21 mouse cellular contexts compared by ENCODE assay signal in the genomic region with DNA sequence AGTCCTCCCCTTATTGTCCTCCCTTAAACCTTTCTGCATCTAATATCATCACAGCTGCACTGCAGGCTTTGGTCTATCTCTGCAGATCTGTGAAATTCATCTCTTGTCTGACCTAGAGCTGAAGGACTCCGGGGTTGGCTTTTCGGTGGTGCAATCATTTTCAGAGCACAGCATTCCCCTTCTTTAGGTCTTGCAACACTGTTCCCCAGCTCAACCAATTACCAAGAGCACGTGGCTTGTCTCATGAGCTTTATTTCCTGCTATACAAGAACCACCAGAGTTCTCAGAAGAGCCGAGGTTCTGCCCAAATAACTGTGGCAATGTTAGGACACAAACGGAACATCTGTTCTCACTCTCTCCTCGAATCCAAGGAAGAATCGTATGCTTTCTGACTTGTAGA. TPM values are rescaled to one million over a fixed set of nuclear protein-coding genes. Genes with fewer than 3 reads are reported as not detected.
A peak's percentile ranks its signal among the peaks of the same experiment; 100 is the strongest.
DNase-seq lines count a peak whose midpoint lies in the region; ATAC-seq and TF ChIP-seq lines count a peak whose summit lies in the region.
"Had no signal": no experiment of that assay in that cellular context is flagged by ENCODE, and none has a peak within 500 bp of the region (broad histone marks: within the 10 kb centered on the region; RNA-seq: fewer than 3 reads in every experiment).

No protein-coding gene starts in this region.

- H3K36me3 ChIP-seq in kidney, adult 2 months (ENCODE audit: control insufficient read depth, insufficient read depth, low read length), result no peaks in the 10 kb centered on the region
- no peaks in the 10 kb centered on the region for H3K36me3 ChIP-seq in kidney, embryonic 16.5 days (ENCODE audit: insufficient read depth, low read length)
- no peaks in the 10 kb centered on the region for H3K36me3 ChIP-seq in hindbrain, embryonic 10.5 days
- H3K36me3 ChIP-seq in forebrain, embryonic 16.5 days (ENCODE audit: control insufficient read depth, insufficient read depth), result no peaks in the 10 kb centered on the region
- H3K36me3 ChIP-seq: embryonic facial prominence, embryonic 12.5 days; forebrain, embryonic 15.5 days; heart, embryonic 13.5 days; kidney, embryonic 15.5 days; midbrain, embryonic 12.5 days had no signal

- H3K4me2 ChIP-seq in kidney, embryonic 16.5 days (replicated peaks; ENCODE audit: low read depth, low read length), result no peak overlapping the region
- H3K4me2 ChIP-seq in forebrain, embryonic 16.5 days (ENCODE audit: low read length), result no peak overlapping the region
- H3K4me2 ChIP-seq: embryonic facial prominence, embryonic 12.5 days; forebrain, embryonic 15.5 days; heart, embryonic 13.5 days; hindbrain, embryonic 14.5 days; kidney, embryonic 15.5 days; midbrain, embryonic 12.5 days had no signal

- no peak overlapping the region for H3K9ac ChIP-seq in kidney, embryonic 16.5 days (replicated peaks; ENCODE audit: low read length)
- no peak overlapping the region for H3K9ac ChIP-seq in forebrain, embryonic 16.5 days (replicated peaks; ENCODE audit: low read depth, low read length)
- H3K9ac ChIP-seq: embryonic facial prominence, embryonic 12.5 days; forebrain, embryonic 15.5 days; heart, embryonic 13.5 days; hindbrain, embryonic 14.5 days; kidney, embryonic 15.5 days; liver, embryonic 14.5 days; midbrain, embryonic 12.5 days had no signal

- TF ChIP-seq CTCF in kidney, adult 2 months (conservative IDR thresholded peaks at IDR 0.05; ENCODE audit: insufficient read depth, insufficient read length, low read depth, low read length), result no peak

- no peak for TF ChIP-seq POLR2A in kidney, adult 2 months (IDR thresholded peaks at IDR 0.05; ENCODE audit: low read depth, low read length)

- H3K27me3 ChIP-seq in kidney, adult 2 months (replicated peaks; ENCODE audit: control insufficient read depth, insufficient read depth, low read length), result no peaks in the 10 kb centered on the region
- no peaks in the 10 kb centered on the region for H3K27me3 ChIP-seq in kidney, embryonic 16.5 days (ENCODE audit: insufficient read depth, low read length)
- no peaks in the 10 kb centered on the region for H3K27me3 ChIP-seq in hindbrain, embryonic 10.5 days (ENCODE audit: insufficient read depth, poor library complexity, severe bottlenecking)
- H3K27me3 ChIP-seq in forebrain, embryonic 16.5 days (replicated peaks; ENCODE audit: control insufficient read depth, insufficient read depth, low read length), result no peaks in the 10 kb centered on the region
- H3K27me3 ChIP-seq: embryonic facial prominence, embryonic 12.5 days; forebrain, embryonic 15.5 days; heart, embryonic 13.5 days; kidney, embryonic 15.5 days; midbrain, embryonic 12.5 days; Patski had no signal

- no peak overlapping the region for H3K4me3 ChIP-seq in kidney, adult 2 months (ENCODE audit: insufficient read depth, low read depth, low read length)
- no peak overlapping the region for H3K4me3 ChIP-seq in kidney, embryonic 16.5 days (ENCODE audit: low read length)
- no peak overlapping the region for H3K4me3 ChIP-seq in hindbrain, embryonic 10.5 days
- no peak overlapping the region for H3K4me3 ChIP-seq in forebrain, embryonic 16.5 days (replicated peaks; ENCODE audit: low read length)
- H3K4me3 ChIP-seq: embryonic facial prominence, embryonic 12.5 days; forebrain, embryonic 15.5 days; heart, embryonic 13.5 days; kidney, embryonic 15.5 days; midbrain, embryonic 12.5 days had no signal

- no peak for ATAC-seq in kidney, embryonic 16.5 days (ENCODE audit: low FRiP score, low TSS enrichment)
- no peak for ATAC-seq in forebrain, embryonic 16.5 days
- ATAC-seq: forebrain, embryonic 15.5 days; Patski had no signal

- H3K27ac ChIP-seq in kidney, adult 2 months (ENCODE audit: insufficient read depth, low read depth, low read length), result no peak overlapping the region
- no peak overlapping the region for H3K27ac ChIP-seq in kidney, embryonic 16.5 days (ENCODE audit: low read length)
- no peak overlapping the region for H3K27ac ChIP-seq in hindbrain, embryonic 10.5 days
- H3K27ac ChIP-seq in forebrain, embryonic 16.5 days (ENCODE audit: low read length), result no peak overlapping the region
- H3K27ac ChIP-seq: embryonic facial prominence, embryonic 12.5 days; forebrain, embryonic 15.5 days; heart, embryonic 13.5 days; hindbrain, embryonic 14.5 days; kidney, embryonic 15.5 days; liver, embryonic 14.5 days; macrophage; midbrain, embryonic 12.5 days had no signal

- H3K9me3 ChIP-seq in kidney, embryonic 16.5 days (ENCODE audit: low read length), result no peaks in the 10 kb centered on the region
- H3K9me3 ChIP-seq in hindbrain, embryonic 10.5 days, result no peaks in the 10 kb centered on the region
- no peaks in the 10 kb centered on the region for H3K9me3 ChIP-seq in forebrain, embryonic 16.5 days (ENCODE audit: control insufficient read depth, low read length)
- H3K9me3 ChIP-seq: embryonic facial prominence, embryonic 12.5 days; forebrain, embryonic 15.5 days; kidney, embryonic 15.5 days; midbrain, embryonic 12.5 days had no signal

- no peaks in the 10 kb centered on the region for H3K4me1 ChIP-seq in kidney, adult 2 months (ENCODE audit: control insufficient read depth, insufficient read depth, low read length)
- H3K4me1 ChIP-seq in kidney, embryonic 16.5 days (ENCODE audit: insufficient read depth, low read length), result no peaks in the 10 kb centered on the region
- H3K4me1 ChIP-seq in hindbrain, embryonic 10.5 days (replicated peaks), result no peaks in the 10 kb centered on the region
- no peaks in the 10 kb centered on the region for H3K4me1 ChIP-seq in forebrain, embryonic 16.5 days (replicated peaks; ENCODE audit: control insufficient read depth, insufficient read depth, low read length)
- H3K4me1 ChIP-seq: embryonic facial prominence, embryonic 12.5 days; forebrain, embryonic 15.5 days; heart, embryonic 13.5 days; midbrain, embryonic 12.5 days had no signal

- WGBS in kidney, adult 2 months, result 75% methylated on average over 7 of the region's 7 CpGs
- 80% methylated on average over 7 of the region's 7 CpGs for WGBS in kidney, embryonic 16.5 days
- WGBS in hindbrain, embryonic 10.5 days, result 84% methylated on average over 7 of the region's 7 CpGs
- 85% methylated on average over 7 of the region's 7 CpGs for WGBS in forebrain, embryonic 16.5 days

- peak; percentile 7 for DNase-seq in kidney, adult 2 months
- peak; percentile 31 for DNase-seq in adrenal gland, postnatal 10 days
- DNase-seq in fibroblast of lung, adult 2 months (ENCODE audit: low read depth), result peak; percentile 49
- peak; percentile 34 for DNase-seq in skeletal muscle tissue, adult 2 months (ENCODE audit: low read depth, low spot score)
- no peak for DNase-seq in hindbrain, embryonic 10.5 days (ENCODE audit: low spot score)
- DNase-seq: cerebellum, adult 18-20 months; layer of hippocampus, postnatal 36 days; retina, postnatal 1 day; thymus, adult 2 months had no signal

RNA-seq across cellular contexts. Expression of a gene that starts 33.8 kb away (rescaled TPM):
- polyA plus RNA-seq in kidney, adult 2 months (2012; rRNA removed), result 8.9 and 10.6 TPM in 2 replicates
- 3.1 and 3.6 TPM in 2 replicates for polyA plus RNA-seq in kidney, embryonic 16.5 days (2015; fragmentation: Nextera tagmentation; extraction: Ambion mirVana)
- total RNA-seq in adrenal gland, postnatal 10 days (2021), result 10 to 100 TPM; 15.6 to 28.3 TPM
- 2.7 and 3.4 TPM in 2 replicates for polyA plus RNA-seq in hindbrain, embryonic 10.5 days (2016; fragmentation: Nextera tagmentation; extraction: Ambion mirVana)
- polyA plus RNA-seq in forebrain, embryonic 16.5 days (2015; fragmentation: Nextera tagmentation; extraction: Ambion mirVana), result 0.49 and 0.65 TPM in 2 replicates
- total RNA-seq: monocyte, adult 5-6 weeks had no signal
- polyA plus RNA-seq: macrophage had no signal

RNA-seq across cellular contexts. Expression of a gene that starts 45.3 kb away (rescaled TPM):
- 0.26 and 0.38 TPM in 2 replicates for polyA plus RNA-seq in kidney, adult 2 months (2012; rRNA removed)
- 0.17 and 0.31 TPM in 2 replicates for polyA plus RNA-seq in kidney, embryonic 16.5 days (2015; fragmentation: Nextera tagmentation; extraction: Ambion mirVana)
- 1 to 10 TPM in 1 of 2 experiments, under 1 TPM in 1; 0.96 to 2.8 TPM for total RNA-seq in adrenal gland, postnatal 10 days (2021)
- 0.09 and 0.17 TPM in 2 replicates for polyA plus RNA-seq in hindbrain, embryonic 10.5 days (2016; fragmentation: Nextera tagmentation; extraction: Ambion mirVana)
- polyA plus RNA-seq in forebrain, embryonic 16.5 days (2015; fragmentation: Nextera tagmentation; extraction: Ambion mirVana), result not detected in 2 replicates
- total RNA-seq: monocyte, adult 5-6 weeks had no signal
- polyA plus RNA-seq: liver, embryonic 14.5 days; macrophage; midbrain, embryonic 12.5 days; Patski had no signal
